ENCODE assay signal across 18 mouse cellular contexts in genomic region chr9:95242628-95243195, GRCm38 (mm10).
"Had no signal": no experiment of that assay in that cellular context is flagged by ENCODE, and none has a peak within 500 bp of the region (broad histone marks: within the 10 kb centered on the region; RNA-seq: fewer than 3 reads in every experiment).

No protein-coding gene starts in this region.

- ATAC-seq: liver, postnatal 0 days; midbrain, embryonic 15.5 days had no signal

- H3K27ac ChIP-seq: limb, embryonic 12.5 days; liver, embryonic 13.5 days; lung, embryonic 15.5 days; macrophage; midbrain, embryonic 15.5 days; neural tube, embryonic 12.5 days; stomach, embryonic 15.5 days had no signal

- H3K4me3 ChIP-seq: limb, embryonic 12.5 days; liver, embryonic 13.5 days; lung, embryonic 15.5 days; megakaryocyte, embryonic 14.5 days; midbrain, embryonic 15.5 days; neural tube, embryonic 12.5 days; stomach, embryonic 15.5 days had no signal

- H3K4me1 ChIP-seq: limb, embryonic 12.5 days; liver, embryonic 13.5 days; lung, embryonic 15.5 days; megakaryocyte, embryonic 14.5 days; midbrain, embryonic 15.5 days; neural tube, embryonic 12.5 days; stomach, embryonic 15.5 days had no signal

- H3K27me3 ChIP-seq: limb, embryonic 12.5 days; liver, embryonic 13.5 days; lung, embryonic 15.5 days; midbrain, embryonic 15.5 days; neural tube, embryonic 12.5 days; stomach, embryonic 15.5 days had no signal

- DNase-seq: kidney, postnatal 25 days; layer of hippocampus, adult 9-11 months; layer of hippocampus, postnatal 36 days; liver; liver, embryonic 13.5 days; liver, postnatal 0 days; lung, postnatal 14 days; right cerebral cortex, postnatal 4 days; spleen, adult 18-20 months; thymus, adult 2 months; thymus, postnatal 25 days had no signal
